Mouse (Mus musculus) forebrain, embryonic 14.5 days (tissue): ENCODE results near the gene Cdc6. TPM values are rescaled to one million over a fixed set of nuclear protein-coding genes. Genes with fewer than 3 reads are reported as not detected.

Experiments used
- ATAC-seq: fragments of 200-750 bp; cut with Nextera tagmentation; 2 replicates; pipeline ENCODE4 v1.8.0; 2017; ENCODE audit warnings: mild to moderate bottlenecking, moderate library complexity
- DNase-seq: peaks from one replicate; pipeline ENCODE4 v3.0.0-alpha.2; 2015; ENCODE audit warnings: low spot score
- H3K27ac ChIP-seq: fragments of 300-500 bp; sonication (generic); 2 replicates; pipeline ENCODE4 v1.5.1; 2014; ENCODE audit warnings: low read depth, mild to moderate bottlenecking, control low read depth, low read length, moderate library complexity
- H3K27me3 ChIP-seq: fragments of 300-500 bp; sonication (generic); replicated peaks from 2 replicates; pipeline ENCODE4 v1.6.1; 2014; ENCODE audit warnings: low read length, control low read depth, mixed read lengths; ENCODE audit not compliant: control insufficient read depth, insufficient read depth
- H3K36me3 ChIP-seq: fragments of 300-500 bp; sonication (generic); 2 replicates; pipeline ENCODE4 v1.6.1; 2014; ENCODE audit warnings: low read length, control low read depth; ENCODE audit not compliant: control insufficient read depth, insufficient read depth
- H3K4me1 ChIP-seq: fragments of 300-500 bp; sonication (generic); 2 replicates; pipeline ENCODE4 v1.6.1; 2014; ENCODE audit warnings: antibody characterized with exemption, low read length, control low read depth; ENCODE audit not compliant: control insufficient read depth, insufficient read depth
- H3K4me2 ChIP-seq: fragments of 300-500 bp; sonication (generic); 2 replicates; pipeline ENCODE4 v1.6.1; 2014; ENCODE audit warnings: mild to moderate bottlenecking, control low read depth, low read length
- H3K4me3 ChIP-seq: fragments of 300-500 bp; sonication (generic); 2 replicates; pipeline ENCODE4 v1.5.1; 2014; ENCODE audit warnings: low read depth, low read length, control low read depth
- H3K9ac ChIP-seq: fragments of 300-500 bp; sonication (generic); 2 replicates; pipeline ENCODE4 v1.6.1; 2014; ENCODE audit warnings: mild to moderate bottlenecking, low read length, control low read depth, moderate library complexity
- H3K9me3 ChIP-seq: fragments of 300-500 bp; sonication (generic); replicated peaks from 2 replicates; pipeline ENCODE4 v1.6.1; 2016; ENCODE audit warnings: low read length, control low read depth, mixed read lengths; ENCODE audit not compliant: control insufficient read depth
- WGBS: fragments of 180-500 bp; shearing (Covaris S2); extraction: QIAGEN DNeasy Blood & Tissue Kit; methylation state at CpG from one replicate; pipeline ENCODE4 v1.1.7; 2014; 5-methylcytosine and 5-hydroxymethylcytosine counted together
- polyA plus RNA-seq: library from polyadenylated mRNA; unstranded; fragments of >200 nt; fragmentation: Nextera tagmentation; extraction: Ambion mirVana; gene quantifications from 2 replicates; pipeline ENCODE4 v1.2.1, GENCODE M21; 2014

Gene Cdc6
- polyA plus RNA-seq, 1 experiment from 2014 or later, result 16.4 TPM

DNA sequence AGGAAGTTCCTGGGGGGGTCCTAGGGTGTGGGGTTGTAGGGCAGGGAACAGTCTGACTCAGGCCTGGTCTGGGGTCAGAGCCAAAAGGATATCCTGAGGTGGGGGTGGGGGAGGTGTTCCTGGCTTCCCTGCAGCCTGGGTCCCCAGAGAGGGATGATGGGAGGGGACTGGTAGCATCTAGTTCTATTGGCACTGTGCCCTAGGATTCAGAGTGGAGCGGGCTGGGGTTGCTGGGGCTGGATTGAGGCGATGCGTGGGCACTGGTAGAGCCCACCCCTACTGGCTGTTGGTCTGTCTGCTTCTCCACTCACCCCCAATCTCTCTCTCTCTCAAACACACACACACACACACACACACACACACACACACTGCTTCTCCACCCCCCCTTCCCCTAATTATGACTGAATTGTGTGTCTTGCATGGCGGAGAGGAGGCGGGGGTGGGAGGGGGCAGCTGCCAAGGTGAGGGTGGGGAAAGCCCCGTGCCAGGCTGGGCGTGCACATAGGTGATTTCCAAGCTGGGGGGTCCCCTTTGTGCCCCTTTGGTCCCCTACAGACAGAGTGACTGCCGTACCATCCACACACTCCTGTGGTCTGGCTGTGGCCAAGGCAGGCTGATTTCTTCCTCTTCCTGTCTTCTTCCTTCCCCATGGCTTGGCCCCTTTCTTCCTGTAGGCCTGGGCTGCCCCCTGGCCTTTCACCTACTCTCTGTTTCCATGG lies 35.5 kb downstream of the Cdc6 start:
- Histone ChIP-seq H3K9me3 (no peaks in the 10 kb centered on the region), H3K4me2 (no peak overlapping the region), H3K4me1 (peaks cover 59% of the 10 kb centered on the region), H3K9ac (no peak overlapping the region), H3K27ac (peak overlapping the region; percentile 78), H3K4me3 (no peak overlapping the region), H3K36me3 (no peaks in the 10 kb centered on the region), H3K27me3 (no peaks in the 10 kb centered on the region)
- WGBS, result 53% methylated on average over 8 of the region's 8 CpGs
- ATAC-seq, result no peak
- DNase-seq, result peak; percentile 69

DNA sequence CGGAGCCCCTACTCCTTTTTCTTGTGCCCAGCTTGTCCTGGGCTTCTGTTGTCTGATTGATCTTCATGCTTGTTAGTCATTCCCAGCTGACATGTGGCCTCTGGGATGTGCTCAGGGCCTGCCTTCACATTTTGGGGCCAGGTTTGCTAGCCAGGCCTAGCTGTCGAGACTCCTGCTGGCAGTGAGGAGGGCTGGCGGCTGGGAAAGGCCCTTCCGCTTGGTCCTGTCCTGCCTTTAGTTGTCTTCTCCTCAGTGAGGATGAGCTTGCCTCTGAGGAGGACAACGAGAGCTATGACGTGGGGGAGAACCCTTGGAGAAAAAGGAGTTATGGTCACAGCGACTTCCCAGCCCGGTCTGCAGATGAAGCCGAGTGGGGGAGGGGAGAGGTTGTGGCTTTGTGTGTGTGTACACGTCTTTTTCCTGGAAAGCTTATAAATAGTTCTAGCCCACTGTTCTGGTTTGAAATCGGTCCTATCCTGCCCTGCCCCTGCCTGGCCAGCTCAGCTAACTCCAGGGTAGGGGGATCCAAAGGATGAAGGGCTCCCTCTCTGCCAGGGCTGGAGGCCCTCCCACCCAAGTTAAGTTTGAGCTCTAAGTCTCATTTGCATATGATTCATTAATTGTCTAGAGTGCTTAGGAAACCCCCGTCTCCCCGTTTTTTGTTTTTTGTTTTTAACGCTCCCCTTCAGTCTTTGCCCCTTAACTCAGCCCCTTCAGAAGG lies 36.3 kb downstream of the Cdc6 start:
- Histone ChIP-seq H3K36me3 (no peaks in the 10 kb centered on the region), H3K4me1 (peaks cover 52% of the 10 kb centered on the region), H3K9ac (peak overlapping the region; percentile 21; the same call in 1 of the 2 replicates), H3K4me3 (no peak overlapping the region), H3K27me3 (no peaks in the 10 kb centered on the region), H3K4me2 (no peak overlapping the region), H3K27ac (no peak overlapping the region), H3K9me3 (no peaks in the 10 kb centered on the region)
- no peak for DNase-seq
- no peak for ATAC-seq
- 33% methylated on average over 14 of the region's 14 CpGs for WGBS

DNA sequence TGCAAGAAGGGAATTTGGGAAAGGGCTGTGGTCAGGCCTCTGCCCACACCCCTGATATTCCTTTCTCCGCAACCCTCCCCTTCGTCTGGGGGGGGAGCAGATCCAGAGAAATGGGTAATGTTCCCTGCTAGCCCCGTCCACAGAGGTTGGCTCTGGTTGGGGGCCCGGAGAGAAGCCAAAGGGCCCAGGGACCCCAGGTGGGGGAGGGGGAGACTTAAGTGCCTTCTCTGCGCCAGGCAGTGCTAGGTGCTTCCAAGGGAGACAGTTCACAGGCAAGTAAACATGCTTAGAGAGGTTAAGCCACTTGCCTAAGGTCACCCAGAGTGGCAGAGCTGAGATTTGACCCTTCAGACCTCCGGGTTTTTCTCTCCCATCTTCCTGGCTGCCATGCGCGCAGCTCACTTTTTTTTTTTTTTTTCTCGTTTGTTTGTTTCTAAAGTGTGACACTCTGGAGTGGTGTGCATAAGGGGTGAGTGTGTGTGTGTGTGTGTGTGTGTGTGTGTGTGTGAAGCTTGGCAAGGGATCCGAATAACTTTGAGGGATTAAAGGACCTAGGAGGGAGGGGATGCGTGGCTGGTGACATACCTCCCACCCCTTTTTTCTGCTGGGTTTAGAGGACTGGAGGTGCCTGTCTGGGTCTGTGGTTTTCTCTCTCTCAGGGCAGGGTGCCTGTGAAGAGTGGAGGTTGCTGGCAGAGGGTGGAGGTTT lies 37.5 kb downstream of the Cdc6 start:
- H3K36me3 ChIP-seq, result no peaks in the 10 kb centered on the region
- peak overlapping the region; percentile 21; the same call in 1 of the 2 replicates for H3K9ac ChIP-seq
- DNase-seq, result no peak
- peaks cover 46% of the 10 kb centered on the region for H3K4me1 ChIP-seq
- no peaks in the 10 kb centered on the region for H3K27me3 ChIP-seq
- no peak for ATAC-seq
- H3K4me3 ChIP-seq, result no peak overlapping the region
- WGBS, result 38% methylated on average over 11 of the region's 11 CpGs
- H3K9me3 ChIP-seq, result no peaks in the 10 kb centered on the region
- H3K4me2 ChIP-seq, result no peak overlapping the region
- H3K27ac ChIP-seq, result no peak overlapping the region

DNA sequence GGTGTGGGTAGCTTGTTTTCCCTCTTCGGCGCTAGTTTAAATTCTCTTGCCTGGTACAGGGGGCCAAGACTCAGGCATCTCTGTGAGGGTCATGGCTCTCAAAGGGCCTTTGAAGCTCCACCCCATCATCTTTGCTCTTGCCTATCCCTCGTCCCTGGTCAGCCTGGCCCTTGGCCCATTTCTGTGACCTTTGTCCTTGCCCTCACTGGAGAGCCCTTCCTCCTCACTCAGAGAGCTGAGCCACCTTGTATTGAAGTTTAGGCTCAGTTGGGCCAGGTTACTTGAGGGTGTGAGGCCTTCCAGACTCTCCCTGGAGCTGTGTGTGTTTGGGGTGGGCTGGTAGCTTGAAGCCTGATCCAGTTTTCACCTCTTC lies 38.0 kb downstream of the Cdc6 start:
- Histone ChIP-seq H3K4me3 (no peak overlapping the region), H3K4me1 (peaks cover 41% of the 10 kb centered on the region), H3K4me2 (no peak overlapping the region), H3K27me3 (no peaks in the 10 kb centered on the region), H3K9me3 (no peaks in the 10 kb centered on the region), H3K9ac (no peak overlapping the region), H3K36me3 (no peaks in the 10 kb centered on the region), H3K27ac (no peak overlapping the region)
- ATAC-seq (no peak), DNase-seq (no peak)
- 72% methylated on average over 3 of the region's 3 CpGs for WGBS

DNA sequence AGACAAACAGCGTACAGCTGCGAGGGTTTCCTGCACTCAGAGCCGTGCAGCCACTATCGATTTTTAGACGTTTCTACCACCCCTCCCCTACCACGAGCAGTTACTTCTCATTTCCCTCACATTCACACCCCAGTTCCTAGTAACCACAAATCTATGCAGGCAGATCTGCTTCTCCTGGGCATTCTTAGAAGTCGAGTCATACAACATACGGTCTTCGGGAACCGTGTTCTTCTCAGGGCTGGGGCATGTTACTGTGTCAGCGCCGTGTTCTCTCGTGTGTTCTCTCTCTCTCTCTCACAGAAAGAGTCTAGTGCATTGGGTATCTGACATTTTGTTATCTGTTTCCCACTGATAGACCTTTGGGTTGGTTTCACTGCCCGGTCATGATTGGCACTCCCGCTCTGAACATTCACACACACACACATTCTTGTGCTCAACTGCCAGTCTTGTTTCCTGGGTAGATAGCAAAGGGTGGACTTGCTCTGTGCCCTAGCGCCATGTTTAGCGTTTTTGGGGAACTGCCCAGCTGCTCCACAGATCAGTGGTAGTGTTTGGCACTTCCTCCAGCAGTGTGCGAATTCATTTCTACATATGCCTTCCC lies 40.5 kb downstream of the Cdc6 start:
- Histone ChIP-seq H3K27ac (no peak overlapping the region), H3K4me2 (no peak overlapping the region), H3K9ac (no peak overlapping the region), H3K9me3 (no peaks in the 10 kb centered on the region), H3K27me3 (no peaks in the 10 kb centered on the region), H3K4me1 (peaks cover 20% of the 10 kb centered on the region), H3K4me3 (no peak overlapping the region), H3K36me3 (no peaks in the 10 kb centered on the region)
- 90% methylated on average over 18 of the region's 18 CpGs for WGBS
- no peak for DNase-seq
- no peak for ATAC-seq

DNA sequence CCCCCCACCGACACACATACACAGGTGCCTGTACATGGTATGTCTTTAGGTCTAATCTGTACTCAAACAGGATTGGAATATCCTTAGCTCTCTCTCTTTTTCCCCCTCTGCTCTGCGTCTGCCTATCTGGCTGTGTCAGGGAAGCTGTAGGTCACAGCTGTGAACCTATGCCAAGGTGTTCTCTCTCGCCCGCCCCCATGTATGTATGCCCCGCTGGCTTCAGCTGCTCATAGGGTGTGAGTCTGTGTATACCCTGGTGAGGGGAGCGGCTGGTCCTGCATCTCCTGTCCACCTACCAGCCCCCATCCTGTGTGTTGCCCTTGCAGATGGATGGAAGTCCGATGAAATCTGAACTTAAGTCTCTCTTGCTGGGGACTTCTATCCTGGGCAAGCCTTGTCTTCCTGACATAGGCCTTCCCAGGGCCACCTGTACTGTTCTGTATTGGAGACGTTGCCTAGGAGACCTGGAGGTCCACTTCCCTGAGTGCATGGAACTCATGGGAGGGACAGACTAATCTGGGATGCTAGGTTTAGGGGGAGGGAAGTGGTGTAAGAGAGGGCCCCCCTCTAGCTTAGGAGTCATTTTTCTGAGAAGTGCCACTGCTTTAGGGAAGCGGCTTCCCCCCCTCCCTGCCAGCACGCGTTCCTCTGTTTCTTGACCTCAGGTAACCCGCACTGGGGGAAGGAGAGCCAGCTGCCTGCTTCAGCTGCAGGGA lies 41.8 kb downstream of the Cdc6 start:
- Histone ChIP-seq H3K4me2 (no peak overlapping the region), H3K27ac (no peak overlapping the region), H3K9me3 (no peaks in the 10 kb centered on the region), H3K36me3 (no peaks in the 10 kb centered on the region), H3K4me3 (no peak overlapping the region), H3K27me3 (no peaks in the 10 kb centered on the region), H3K4me1 (peaks cover 15% of the 10 kb centered on the region), H3K9ac (no peak overlapping the region)
- ATAC-seq (no peak), DNase-seq (no peak)
- 80% methylated on average over 10 of the region's 12 CpGs for WGBS

DNA sequence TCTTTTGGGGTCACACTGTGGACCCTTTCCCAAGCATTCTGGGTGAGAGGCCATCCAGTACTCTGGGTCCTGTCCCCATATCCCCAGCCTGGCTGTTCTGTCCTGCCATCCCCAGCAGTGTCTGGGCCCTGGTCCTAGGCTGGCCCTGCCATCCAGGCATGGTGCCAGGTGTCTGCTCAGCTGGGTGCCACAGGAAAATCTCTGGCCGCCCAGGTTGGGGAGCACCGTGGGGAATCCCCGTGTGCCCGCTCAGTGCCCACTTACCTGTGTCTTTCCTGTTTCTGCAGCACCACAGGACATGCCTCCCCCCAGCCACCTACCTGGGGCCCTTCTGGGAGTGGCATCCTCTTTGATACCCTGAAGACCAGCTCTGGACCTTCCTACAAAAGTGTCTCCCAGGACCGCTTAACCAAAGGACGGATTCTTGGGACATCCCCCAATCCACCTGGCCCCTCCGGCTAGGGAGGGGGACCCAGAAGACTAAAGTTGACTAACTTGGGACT lies 42.4 kb downstream of the Cdc6 start:
- no peaks in the 10 kb centered on the region for H3K36me3 ChIP-seq
- WGBS, result 84% methylated on average over 7 of the region's 7 CpGs
- no peak for DNase-seq
- H3K4me1 ChIP-seq, result peaks cover 17% of the 10 kb centered on the region
- no peaks in the 10 kb centered on the region for H3K9me3 ChIP-seq
- H3K4me3 ChIP-seq, result no peak overlapping the region
- H3K27me3 ChIP-seq, result no peaks in the 10 kb centered on the region
- no peak for ATAC-seq
- no peak overlapping the region for H3K27ac ChIP-seq
- no peak overlapping the region for H3K9ac ChIP-seq
- H3K4me2 ChIP-seq, result no peak overlapping the region

DNA sequence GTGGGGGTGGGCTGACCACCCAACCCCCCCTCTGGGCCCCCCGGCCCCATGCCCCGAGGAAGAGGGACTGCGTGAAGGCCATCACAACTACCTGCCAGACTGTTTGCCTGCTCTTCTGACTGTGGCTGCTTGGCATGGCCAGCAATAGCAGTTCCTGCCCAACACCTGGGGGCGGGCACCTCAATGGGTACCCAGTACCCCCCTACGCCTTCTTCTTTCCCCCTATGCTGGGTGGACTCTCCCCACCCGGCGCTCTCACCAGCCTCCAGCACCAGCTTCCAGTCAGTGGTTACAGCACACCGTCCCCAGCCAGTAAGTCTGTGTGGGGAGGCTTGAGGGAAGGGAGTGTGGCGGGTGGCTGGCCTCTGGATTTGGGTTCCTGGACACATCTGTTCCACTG lies 42.9 kb downstream of the Cdc6 start:
- Histone ChIP-seq H3K36me3 (no peaks in the 10 kb centered on the region), H3K9me3 (no peaks in the 10 kb centered on the region), H3K4me1 (peaks cover 21% of the 10 kb centered on the region), H3K27ac (no peak overlapping the region; the same call in 1 of the 2 replicates), H3K9ac (no peak overlapping the region), H3K4me2 (no peak overlapping the region), H3K27me3 (no peaks in the 10 kb centered on the region), H3K4me3 (no peak overlapping the region)
- DNase-seq (no peak), ATAC-seq (no peak)
- WGBS, result 87% methylated on average over 9 of the region's 9 CpGs
